Mouse (Mus musculus): Measurements from ENCODE around the gene Slc23a2. TPM values are rescaled to one million over a fixed set of nuclear protein-coding genes. Genes with fewer than 3 reads are reported as not detected.

Gene Slc23a2
- polyA plus RNA-seq, 2 experiments: 1.6 to 2.3 TPM

DNA sequence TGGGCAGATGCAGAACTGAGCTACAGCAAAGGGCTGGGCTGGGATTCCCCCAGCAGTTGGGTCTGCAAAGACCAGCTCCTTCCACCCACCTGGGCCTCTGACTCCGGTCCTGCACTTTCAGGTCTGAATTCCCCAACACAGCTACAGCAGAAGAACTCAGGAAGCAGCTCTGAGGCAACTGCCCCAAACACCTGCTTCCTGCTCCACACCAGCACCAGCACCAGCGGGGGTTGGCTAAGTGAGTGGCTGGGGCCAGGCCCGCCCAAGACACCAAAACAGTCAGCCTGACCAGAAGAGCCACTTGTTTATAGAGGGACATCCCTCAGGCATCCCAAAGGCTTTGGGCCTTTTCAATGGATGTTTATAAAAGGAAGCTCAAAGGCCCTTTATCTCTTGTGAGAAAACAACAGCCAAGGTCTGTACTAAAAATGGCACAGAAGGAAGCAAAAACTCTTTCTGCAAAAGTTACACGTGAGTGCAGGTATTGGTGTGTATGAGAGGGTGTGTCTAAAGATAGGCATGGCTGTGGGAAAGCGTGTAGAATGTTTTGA is 123.8 kb downstream of the Slc23a2 start:
- no peak for TF ChIP-seq EP300 (IDR thresholded peaks at IDR 0.05; ENCODE audit: low read depth)
- no peak for TF ChIP-seq CTCF (IDR thresholded peaks at IDR 0.05; ENCODE audit: low read depth)
- ATAC-seq (ENCODE audit: insufficient read depth): 0 out of 2 replicates have a peak, but pooled peaks have one; percentile 6
- no peak overlapping the region for H3K9ac ChIP-seq (replicated peaks)
- WGBS (ENCODE audit: insufficient replicate concordance): 22% methylated on average over 5 of the region's 5 CpGs
- no peaks in the 10 kb centered on the region for H3K36me3 ChIP-seq (replicated peaks; ENCODE audit: control insufficient read depth, insufficient read depth, low read depth)
- H3K4me3 ChIP-seq (ENCODE audit: insufficient read depth in 1 of 2, low read depth in 2 of 2, low read length in 2 of 2): no peak overlapping the region
- H3K27ac ChIP-seq: no peak overlapping the region
- peaks cover 0 to 15% of the 10 kb centered on the region in 2 experiments; a peak in 2 of 4 replicates for H3K4me1 ChIP-seq (replicated peaks; ENCODE audit: control insufficient read depth in 2 of 2, insufficient read depth in 2 of 2, low read length in 1 of 2)
- no peaks in the 10 kb centered on the region for H3K27me3 ChIP-seq (ENCODE audit: control insufficient read depth, insufficient read depth, low read length)
- H3K9me3 ChIP-seq (ENCODE audit: control insufficient read depth, low read length): no peaks in the 10 kb centered on the region
- no peak for DNase-seq (ENCODE audit: low read depth in 3 of 3, low spot score in 3 of 3)
- H3K4me2 ChIP-seq (ENCODE audit: low read depth): no peak overlapping the region

DNA sequence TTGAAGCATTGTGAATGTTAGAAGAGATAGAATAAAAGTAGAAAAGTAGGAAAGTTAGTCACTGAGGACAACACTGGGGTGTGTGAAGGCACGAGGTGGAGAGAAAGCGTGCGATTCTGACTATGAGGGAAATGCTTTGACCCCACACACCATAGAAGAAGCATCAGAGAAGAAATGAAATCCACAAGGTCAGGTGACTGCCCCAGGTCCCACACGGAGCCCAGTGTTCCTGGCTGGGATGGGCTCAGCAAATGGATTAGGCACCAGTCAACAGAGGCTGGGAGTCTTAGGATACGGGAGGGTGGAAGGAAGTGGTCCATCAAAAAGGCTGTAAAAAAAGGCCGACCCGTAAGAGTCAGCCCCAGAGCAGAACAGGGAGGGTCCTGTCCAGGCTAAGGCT is 124.5 kb downstream of the Slc23a2 start:
- H3K4me3 ChIP-seq (ENCODE audit: insufficient read depth in 1 of 2, low read depth in 2 of 2, low read length in 2 of 2): no peak overlapping the region
- no peak for ATAC-seq (ENCODE audit: insufficient read depth)
- H3K9me3 ChIP-seq (ENCODE audit: control insufficient read depth, low read length): no peaks in the 10 kb centered on the region
- DNase-seq (ENCODE audit: low read depth in 3 of 3, low spot score in 3 of 3): no peak
- 44% methylated on average over 7 of the region's 7 CpGs for WGBS (ENCODE audit: insufficient replicate concordance)
- H3K36me3 ChIP-seq (replicated peaks; ENCODE audit: control insufficient read depth, insufficient read depth, low read depth): no peaks in the 10 kb centered on the region
- no peak overlapping the region for H3K27ac ChIP-seq
- no peaks in the 10 kb centered on the region for H3K27me3 ChIP-seq (ENCODE audit: control insufficient read depth, insufficient read depth, low read length)
- H3K9ac ChIP-seq (replicated peaks): no peak overlapping the region
- H3K4me2 ChIP-seq (ENCODE audit: low read depth): no peak overlapping the region
- TF ChIP-seq EP300 (IDR thresholded peaks at IDR 0.05; ENCODE audit: low read depth): no peak
- no peak for TF ChIP-seq CTCF (IDR thresholded peaks at IDR 0.05; ENCODE audit: low read depth)
- H3K4me1 ChIP-seq (replicated peaks; ENCODE audit: control insufficient read depth in 2 of 2, insufficient read depth in 2 of 2, low read length in 1 of 2): peaks cover 0 to 15% of the 10 kb centered on the region in 2 experiments; a peak in 2 of 4 replicates

DNA sequence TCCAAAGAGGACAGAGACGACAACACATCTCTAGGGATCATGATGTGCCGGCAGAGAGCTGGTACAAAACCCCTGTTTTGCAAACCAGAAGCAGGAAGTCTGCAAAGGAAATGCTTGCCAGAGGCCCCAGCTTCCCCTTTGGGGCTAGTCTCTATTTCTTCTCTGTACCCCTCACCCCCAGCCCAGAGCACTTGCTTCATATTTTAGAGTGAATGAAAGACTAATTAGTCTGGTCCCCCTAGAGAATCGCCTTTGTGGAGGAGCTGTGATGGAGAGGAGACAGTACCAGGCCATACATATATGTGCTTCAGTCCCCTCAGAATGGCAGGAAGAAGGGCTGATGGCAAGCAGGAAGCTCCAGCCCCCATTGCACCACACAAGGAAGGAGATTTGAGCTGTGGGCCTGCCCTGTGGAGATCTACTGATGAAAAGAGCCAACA is 125.5 kb downstream of the Slc23a2 start:
- H3K4me2 ChIP-seq (ENCODE audit: low read depth): no peak overlapping the region
- H3K36me3 ChIP-seq (replicated peaks; ENCODE audit: control insufficient read depth, insufficient read depth, low read depth): no peaks in the 10 kb centered on the region
- no peaks in the 10 kb centered on the region for H3K27me3 ChIP-seq (ENCODE audit: control insufficient read depth, insufficient read depth, low read length)
- WGBS (ENCODE audit: insufficient replicate concordance): 22% methylated on average over 3 of the region's 3 CpGs
- TF ChIP-seq CTCF (IDR thresholded peaks at IDR 0.05; ENCODE audit: low read depth) (no peak), EP300 (IDR thresholded peaks at IDR 0.05; ENCODE audit: low read depth) (no peak)
- no peak overlapping the region for H3K9ac ChIP-seq (replicated peaks)
- H3K4me3 ChIP-seq (ENCODE audit: insufficient read depth in 1 of 2, low read depth in 2 of 2, low read length in 2 of 2): no peak overlapping the region
- no peak overlapping the region for H3K27ac ChIP-seq
- H3K4me1 ChIP-seq (replicated peaks; ENCODE audit: control insufficient read depth in 2 of 2, insufficient read depth in 2 of 2, low read length in 1 of 2): peaks cover 0 to 15% of the 10 kb centered on the region in 2 experiments; a peak in 2 of 4 replicates
- no peaks in the 10 kb centered on the region for H3K9me3 ChIP-seq (ENCODE audit: control insufficient read depth, low read length)
- DNase-seq (ENCODE audit: low read depth in 3 of 3, low spot score in 3 of 3) (no peak), ATAC-seq (ENCODE audit: insufficient read depth) (no peak)

DNA sequence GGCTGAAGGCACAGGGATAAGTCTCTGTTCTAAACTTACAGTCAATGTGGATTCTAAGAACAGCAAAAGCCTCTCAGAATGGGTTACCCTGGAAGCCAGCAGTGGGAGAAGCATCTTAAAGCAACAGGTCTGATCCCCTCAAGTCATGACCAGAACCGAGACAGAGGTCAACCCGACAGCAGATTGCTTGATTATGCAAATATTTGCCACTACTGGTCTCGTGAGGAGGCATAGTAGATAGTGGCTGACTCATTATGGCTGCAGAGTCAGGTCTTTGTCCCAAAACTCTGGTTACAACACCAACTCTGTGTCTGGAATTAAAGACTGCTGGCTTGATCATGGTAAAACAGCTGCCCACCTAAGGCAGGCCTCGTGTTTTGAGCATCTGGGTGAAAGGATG is 126.8 kb downstream of the Slc23a2 start:
- DNase-seq (ENCODE audit: low read depth in 3 of 3, low spot score in 3 of 3) (no peak), ATAC-seq (ENCODE audit: insufficient read depth) (no peak)
- Histone ChIP-seq H3K4me3 (ENCODE audit: insufficient read depth in 1 of 2, low read depth in 2 of 2, low read length in 2 of 2) (no peak overlapping the region), H3K9me3 (ENCODE audit: control insufficient read depth, low read length) (no peaks in the 10 kb centered on the region), H3K27ac (no peak overlapping the region), H3K27me3 (ENCODE audit: control insufficient read depth, insufficient read depth, low read length) (no peaks in the 10 kb centered on the region), H3K4me1 (replicated peaks; ENCODE audit: control insufficient read depth in 2 of 2, insufficient read depth in 2 of 2, low read length in 1 of 2) (peaks cover 0 to 15% of the 10 kb centered on the region in 2 experiments; a peak in 2 of 4 replicates), H3K9ac (replicated peaks) (no peak overlapping the region), H3K4me2 (ENCODE audit: low read depth) (no peak overlapping the region), H3K36me3 (replicated peaks; ENCODE audit: control insufficient read depth, insufficient read depth, low read depth) (no peaks in the 10 kb centered on the region)
- 34% methylated on average over 4 of the region's 4 CpGs for WGBS (ENCODE audit: insufficient replicate concordance)
- TF ChIP-seq CTCF (IDR thresholded peaks at IDR 0.05; ENCODE audit: low read depth): no peak

DNA sequence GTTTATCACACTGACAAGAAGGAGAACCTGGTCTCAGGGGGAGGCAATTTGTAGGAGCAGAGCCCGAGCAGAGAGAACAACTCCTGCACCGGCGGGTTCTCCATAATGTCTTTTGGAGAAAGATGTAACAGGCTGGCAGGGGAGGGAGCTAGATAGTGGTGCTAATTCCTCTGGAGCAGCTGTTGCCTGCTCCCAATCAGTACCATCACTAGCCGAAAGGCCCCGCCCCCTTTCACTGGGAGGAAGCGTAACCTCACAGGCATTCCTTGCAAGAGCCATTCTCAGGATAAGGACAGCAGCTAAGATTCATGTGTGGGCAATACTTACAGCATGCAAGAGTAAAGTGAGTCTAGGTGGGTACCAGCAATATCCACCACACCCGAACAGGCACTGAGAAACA is 127.3 kb downstream of the Slc23a2 start:
- Histone ChIP-seq H3K9me3 (ENCODE audit: control insufficient read depth, low read length) (no peaks in the 10 kb centered on the region), H3K36me3 (replicated peaks; ENCODE audit: control insufficient read depth, insufficient read depth, low read depth) (no peaks in the 10 kb centered on the region), H3K4me2 (ENCODE audit: low read depth) (no peak overlapping the region), H3K9ac (replicated peaks) (no peak overlapping the region), H3K27ac (no peak overlapping the region), H3K4me1 (replicated peaks; ENCODE audit: control insufficient read depth in 2 of 2, insufficient read depth in 2 of 2, low read length in 1 of 2) (peaks cover 0 to 15% of the 10 kb centered on the region in 2 experiments; a peak in 2 of 4 replicates), H3K27me3 (ENCODE audit: control insufficient read depth, insufficient read depth, low read length) (no peaks in the 10 kb centered on the region), H3K4me3 (ENCODE audit: insufficient read depth in 1 of 2, low read depth in 2 of 2, low read length in 2 of 2) (no peak overlapping the region)
- no peak for DNase-seq (ENCODE audit: low read depth in 3 of 3, low spot score in 3 of 3)
- ATAC-seq (ENCODE audit: insufficient read depth): no peak
- TF ChIP-seq CTCF (IDR thresholded peaks at IDR 0.05; ENCODE audit: low read depth): no peak
- no peak for TF ChIP-seq EP300 (IDR thresholded peaks at IDR 0.05; ENCODE audit: low read depth)
- whole genome bisulfite sequencing (ENCODE audit: insufficient replicate concordance): 21% methylated on average over 7 of the region's 7 CpGs

Data from liver, embryonic 14.5 days (tissue).